Comparison of ENCODE assay signal across 8 mouse cellular contexts in genomic region chr3:51375307-51376265, GRCm38 (mm10). TPM values are rescaled to one million over a fixed set of nuclear protein-coding genes. Genes with fewer than 3 reads are reported as not detected.
DNase-seq lines count a peak whose midpoint lies in the region; TF ChIP-seq lines count a peak whose summit lies in the region.
"Had no signal": no experiment of that assay in that cellular context is flagged by ENCODE, and none has a peak within 500 bp of the region (broad histone marks: within the 10 kb centered on the region; RNA-seq: fewer than 3 reads in every experiment).

No protein-coding gene starts in this region.

- H3K27ac ChIP-seq in MEL (ENCODE audit: control insufficient read depth, low read depth, low read length), result peak overlapping the region; percentile 23
- H3K27ac ChIP-seq: midbrain, embryonic 12.5 days had no signal

- H3K9ac ChIP-seq in MEL (ENCODE audit: control insufficient read depth, low read depth, low read length, poor library complexity, severe bottlenecking), result no peak overlapping the region
- H3K9ac ChIP-seq: midbrain, embryonic 12.5 days had no signal

- WGBS in lung, adult 2 months, result 81% methylated on average over 19 of the region's 19 CpGs

- no peaks in the 10 kb centered on the region for H3K79me2 ChIP-seq in MEL (ENCODE audit: control insufficient read depth, insufficient read depth, low read length, poor library complexity)

- peak; percentile 46 to 64 (median 63) for TF ChIP-seq CTCF in MEL (IDR thresholded peaks at IDR 0.05 in 2 of 3, conservative IDR thresholded peaks at IDR 0.05 in 1 of 3; ENCODE audit: control insufficient read depth in 1 of 3, insufficient read depth in 1 of 3, low read depth in 2 of 3, low read length in 3 of 3, poor library complexity in 1 of 3, severe bottlenecking in 1 of 3)
- peak; percentile 47 for TF ChIP-seq CTCF in lung, adult 2 months (IDR thresholded peaks at IDR 0.05; ENCODE audit: insufficient read depth, low read length)

- peaks cover 2 to 17% of the 10 kb centered on the region in 2 experiments for H3K4me1 ChIP-seq in MEL (ENCODE audit: control insufficient read depth in 1 of 2, insufficient read depth in 2 of 2, low read length in 2 of 2)
- H3K4me1 ChIP-seq in lung, adult 2 months (ENCODE audit: control insufficient read depth, insufficient read depth, low read length), result 0 out of 2 replicates have a peak, but pooled peaks cover 2% of the 10 kb centered on the region
- H3K4me1 ChIP-seq: midbrain, embryonic 12.5 days had no signal

- intact Hi-C loops in left cerebral cortex, postnatal 4 days (cut with DNase I), result no loop called here
- intact Hi-C loops in heart, postnatal 10 days (cut with DNase I), result no loop called here

- H3K27me3 ChIP-seq in MEL (ENCODE audit: control insufficient read depth in 1 of 2, insufficient read depth in 2 of 2, low read length in 2 of 2), result no peaks in the 10 kb centered on the region
- H3K27me3 ChIP-seq: midbrain, embryonic 12.5 days had no signal

- no peak for TF ChIP-seq POLR2A in MEL (IDR thresholded peaks at IDR 0.05; ENCODE audit: control insufficient read depth in 1 of 2, insufficient read depth in 1 of 2, low read depth in 1 of 2, low read length in 2 of 2, poor library complexity in 1 of 2)
- no peak for TF ChIP-seq POLR2A in lung, adult 2 months (IDR thresholded peaks at IDR 0.05; ENCODE audit: borderline replicate concordance, extremely low read depth, low read depth, low read length)

- peak; percentile 56 for DNase-seq in left cerebral cortex, postnatal 4 days
- DNase-seq in left cerebral cortex, adult 8-10 months (ENCODE audit: low spot score in 2 of 2), result no peak
- peak; percentile 87 for DNase-seq in MEL (ENCODE audit: low read depth, low spot score)
- peak; percentile 55 for DNase-seq in c-Kit-positive CD71-negative TER-119-negative erythroid progenitor cells, embryonic 14.5 days (ENCODE audit: low read depth)
- peak; percentile 48 to 77 for DNase-seq in heart, postnatal 10 days
- peak; percentile 45 for DNase-seq in lung, adult 2 months
- DNase-seq in testis, postnatal 10 days (ENCODE audit: low spot score), result peak; percentile 79

- H3K4me3 ChIP-seq in MEL (ENCODE audit: control insufficient read depth in 1 of 2, insufficient read depth in 1 of 2, low read depth in 2 of 2, low read length in 2 of 2), result no peak overlapping the region
- no peak overlapping the region for H3K4me3 ChIP-seq in lung, adult 2 months (replicated peaks; ENCODE audit: extremely low read depth, low read depth, low read length)
- H3K4me3 ChIP-seq: midbrain, embryonic 12.5 days had no signal

- TF ChIP-seq EP300 in MEL (IDR thresholded peaks at IDR 0.05; ENCODE audit: low read depth in 1 of 2, low read length in 2 of 2), result peak; percentile 49 to 76; a peak in 3 of 4 replicates

- H3K36me3 ChIP-seq in MEL (ENCODE audit: control insufficient read depth in 1 of 2, insufficient read depth in 2 of 2, low read length in 2 of 2), result peaks cover 0 to 9% of the 10 kb centered on the region in 2 experiments; a peak in 2 of 4 replicates
- H3K36me3 ChIP-seq: midbrain, embryonic 12.5 days had no signal

- peak; percentile 32 for TF ChIP-seq RAD21 in MEL (IDR thresholded peaks at IDR 0.05; ENCODE audit: low read depth, low read length)

- no peaks in the 10 kb centered on the region for H3K9me3 ChIP-seq in MEL (replicated peaks; ENCODE audit: insufficient read depth, low read length)

TF ChIP-seq in MEL, 35 proteins besides CTCF, POLR2A, EP300 and RAD21 (continues in another document):
- TF ChIP-seq MAX (IDR thresholded peaks at IDR 0.05; ENCODE audit: low read length) (no peak; the same call in none of the 2 replicates), ELF1 (IDR thresholded peaks at IDR 0.05; ENCODE audit: low read depth, low read length) (no peak), NRF1 (IDR thresholded peaks at IDR 0.05; ENCODE audit: insufficient read depth, low read depth, low read length, poor library complexity, severe bottlenecking) (no peak), SMC3 (IDR thresholded peaks at IDR 0.05; ENCODE audit: low read depth, low read length) (peak; percentile 47), SIN3A (IDR thresholded peaks at IDR 0.05; ENCODE audit: low read length) (peak; percentile 52), GATA1 (IDR thresholded peaks at IDR 0.05; ENCODE audit: low read depth, low read length) (peak; percentile 85), TBP (IDR thresholded peaks at IDR 0.05; ENCODE audit: low read depth, low read length) (peak; percentile 96), UBTF (IDR thresholded peaks at IDR 0.05; ENCODE audit: borderline replicate concordance, insufficient read depth, low read depth, low read length) (no peak), GABPA (IDR thresholded peaks at IDR 0.05; ENCODE audit: low read depth, low read length) (no peak), JUND (IDR thresholded peaks at IDR 0.05; ENCODE audit: low read depth, low read length) (no peak), ZKSCAN1 (IDR thresholded peaks at IDR 0.05; ENCODE audit: low read depth, low read length) (no peak), ZMIZ1 (IDR thresholded peaks at IDR 0.05; ENCODE audit: low read depth, low read length) (no peak), MAZ (IDR thresholded peaks at IDR 0.05; ENCODE audit: low read depth, low read length) (peak; percentile 31; the same call in 1 of the 2 replicates), MYC (IDR thresholded peaks at IDR 0.05; ENCODE audit: low read depth, low read length) (peak; percentile 73; the same call in 1 of the 2 replicates), NELFE (IDR thresholded peaks at IDR 0.05; ENCODE audit: low read depth, low read length) (no peak), ZNF384 (IDR thresholded peaks at IDR 0.05; ENCODE audit: low read depth, low read length) (no peak), BHLHE40 (IDR thresholded peaks at IDR 0.05; ENCODE audit: borderline replicate concordance, low read depth, low read length) (no peak), MEF2A (IDR thresholded peaks at IDR 0.05; ENCODE audit: extremely low read depth, insufficient replicate concordance, low read depth, low read length, poor library complexity, severe bottlenecking) (no peak), KAT2A (conservative IDR thresholded peaks at IDR 0.05; ENCODE audit: low read depth, low read length) (0 out of 2 replicates have a peak, but pooled peaks have one; percentile 13), MYB (IDR thresholded peaks at IDR 0.05; ENCODE audit: low read depth, low read length) (peak; percentile 40; the same call in 1 of the 2 replicates), ETS1 (IDR thresholded peaks at IDR 0.05; ENCODE audit: low read depth, low read length) (peak; percentile 66; the same call in 1 of the 2 replicates), POLR2AphosphoS2 (IDR thresholded peaks at IDR 0.05; ENCODE audit: low read length) (no peak), MAFK (IDR thresholded peaks at IDR 0.05; ENCODE audit: borderline replicate concordance, low read depth, low read length) (no peak), CHD2 (IDR thresholded peaks at IDR 0.05; ENCODE audit: low read length) (no peak), USF2 (IDR thresholded peaks at IDR 0.05; ENCODE audit: borderline replicate concordance in 1 of 2, insufficient read depth in 1 of 2, low read depth in 1 of 2, low read length in 2 of 2) (no peak), TAL1 (IDR thresholded peaks at IDR 0.05; ENCODE audit: low read length) (no peak), POLR2AphosphoS5 (IDR thresholded peaks at IDR 0.05; ENCODE audit: borderline replicate concordance, low read depth, low read length) (no peak), TCF12 (IDR thresholded peaks at IDR 0.05; ENCODE audit: low read depth, low read length) (peak; percentile 67), RCOR1 (IDR thresholded peaks at IDR 0.05; ENCODE audit: low read depth, low read length) (peak; percentile 80), ZC3H11A (IDR thresholded peaks at IDR 0.05; ENCODE audit: low read depth, low read length) (peak; percentile 25; the same call in 1 of the 2 replicates), CHD1 (IDR thresholded peaks at IDR 0.05; ENCODE audit: low read depth, low read length) (no peak), USF1 (IDR thresholded peaks at IDR 0.05; ENCODE audit: low read depth, low read length) (no peak)

RNA-seq across cellular contexts. Expression of gene Mgarp, which starts 21.0 kb away (rescaled TPM):
- total RNA-seq in left cerebral cortex, postnatal 4 days (2021), result not detected
- under 1 TPM in 2 of 4 experiments, not detected in 2; 0.42 to 0.59 TPM for total RNA-seq in left cerebral cortex, adult 8-10 months (2022)
- 0.65 and 2.0 TPM in 2 replicates for total RNA-seq in MEL (2012; rRNA removed)
- polyA plus RNA-seq in MEL (2012; ENCODE audit: insufficient read depth in 1 of 2, insufficient read length in 2 of 2, low read depth in 1 of 2, low replicate concordance in 2 of 2, missing spikeins in 1 of 2), result 1 to 10 TPM in 1 of 2 experiments, not detected in 1; 5.2 TPM
- total RNA-seq in heart, postnatal 10 days (2021), result under 1 TPM; 0.42 to 0.48 TPM
- not detected in 2 replicates for polyA plus RNA-seq in lung, adult 2 months (2012; rRNA removed)

RNA-seq across cellular contexts. Expression of gene Ndufc1, which starts 33.2 kb away (rescaled TPM):
- total RNA-seq in left cerebral cortex, postnatal 4 days (2021), result 100 to 1,000 TPM; 211 to 236 TPM
- 100 to 1,000 TPM; 289 to 306 (median 295) TPM for total RNA-seq in left cerebral cortex, adult 8-10 months (2022)
- 207 and 214 TPM in 2 replicates for total RNA-seq in MEL (2012; rRNA removed)
- polyA plus RNA-seq in MEL (2012; ENCODE audit: insufficient read depth in 1 of 2, insufficient read length in 2 of 2, low read depth in 1 of 2, low replicate concordance in 2 of 2, missing spikeins in 1 of 2), result 100 to 1,000 TPM in 1 of 2 experiments, not detected in 1; 115 TPM
- 1,000 to 10,000 TPM; 1,294 to 1,362 TPM for total RNA-seq in heart, postnatal 10 days (2021)
- polyA plus RNA-seq in lung, adult 2 months (2012; rRNA removed), result 88.1 and 106 TPM in 2 replicates

RNA-seq across cellular contexts. Expression of gene Elf2, which starts 35.1 kb away (rescaled TPM):
- 10 to 100 TPM; 37.1 to 42.6 TPM for total RNA-seq in left cerebral cortex, postnatal 4 days (2021)
- total RNA-seq in left cerebral cortex, adult 8-10 months (2022), result 10 to 100 TPM; 57.8 to 67.7 (median 60.8) TPM
- total RNA-seq in MEL (2012; rRNA removed), result 46.5 and 50.2 TPM in 2 replicates
- polyA plus RNA-seq in MEL (2012; ENCODE audit: insufficient read depth in 1 of 2, insufficient read length in 2 of 2, low read depth in 1 of 2, low replicate concordance in 2 of 2, missing spikeins in 1 of 2), result 10 to 100 TPM; 38.0 to 53.3 TPM
- 10 to 100 TPM; 79.8 to 85.1 TPM for total RNA-seq in heart, postnatal 10 days (2021)
- polyA plus RNA-seq in lung, adult 2 months (2012; rRNA removed), result 46.1 and 52.7 TPM in 2 replicates

RNA-seq across cellular contexts. Expression of gene Naa15, which starts 39.4 kb away (rescaled TPM):
- 10 to 100 TPM; 72.5 to 75.8 TPM for total RNA-seq in left cerebral cortex, postnatal 4 days (2021)
- 10 to 100 TPM; 40.1 to 54.8 (median 43.8) TPM for total RNA-seq in left cerebral cortex, adult 8-10 months (2022)
- total RNA-seq in MEL (2012; rRNA removed), result 36.6 and 43.4 TPM in 2 replicates
- 100 to 1,000 TPM in 1 of 2 experiments, 10 to 100 TPM in 1; 61.6 to 558 TPM for polyA plus RNA-seq in MEL (2012; ENCODE audit: insufficient read depth in 1 of 2, insufficient read length in 2 of 2, low read depth in 1 of 2, low replicate concordance in 2 of 2, missing spikeins in 1 of 2)
- total RNA-seq in heart, postnatal 10 days (2021), result 10 to 100 TPM; 48.4 to 48.6 TPM
- polyA plus RNA-seq in lung, adult 2 months (2012; rRNA removed), result 2.1 and 3.9 TPM in 2 replicates

Comparison
In these comparisons a context has a peak if more than half of its experiments do, and no peak if none do; other contexts are left out.
1. DNase-seq: peak in left cerebral cortex, postnatal 4 days (single experiment), MEL (single experiment), c-Kit-positive CD71-negative TER-119-negative erythroid progenitor cells, embryonic 14.5 days (single experiment), heart, postnatal 10 days (2 of 2), lung, adult 2 months (single experiment) and testis, postnatal 10 days (single experiment); none in left cerebral cortex, adult 8-10 months (0 of 2).